Mouse (Mus musculus) duodenum, adult 2 months (tissue): ENCODE measurements around the gene Pdxk. TPM values are rescaled to one million over a fixed set of nuclear protein-coding genes. Genes with fewer than 3 reads are reported as not detected.

Experiments
- polyA plus RNA-seq: library from polyadenylated mRNA; depleted of rRNA; stranded (reverse); fragments of >200 nt; gene quantifications from 2 replicates; pipeline ENCODE4 v1.2.3, GENCODE M21; 2012; ENCODE audit warnings: low replicate concordance; rRNA removed

Gene Pdxk
- polyA plus RNA-seq: 37.4 and 44.8 TPM in 2 replicates

DNA sequence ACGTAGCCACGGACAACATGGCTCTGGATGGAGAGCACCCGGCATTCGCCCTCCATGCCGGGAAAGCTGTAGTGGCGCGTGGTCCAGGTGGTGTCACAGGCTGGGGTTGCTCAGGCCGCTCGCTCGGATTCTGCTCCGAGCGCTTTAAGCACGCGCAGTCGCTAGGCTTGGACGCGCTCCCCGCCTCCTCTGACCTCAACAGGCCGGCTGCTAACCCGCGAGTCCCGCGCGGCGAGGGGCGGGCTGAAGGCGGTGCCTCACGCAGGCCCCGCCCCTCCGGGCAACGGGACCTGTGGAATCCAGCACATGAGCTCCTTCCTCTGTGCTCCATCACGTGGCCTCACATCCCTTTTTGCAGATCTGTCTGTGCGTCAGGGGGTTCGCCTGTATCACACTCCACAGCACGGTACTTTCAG lies at the start of gene Pdxk:
TSS of gene Pdxk (minus strand) at position 184 of the 416 bp plus-strand sequence.

DNA sequence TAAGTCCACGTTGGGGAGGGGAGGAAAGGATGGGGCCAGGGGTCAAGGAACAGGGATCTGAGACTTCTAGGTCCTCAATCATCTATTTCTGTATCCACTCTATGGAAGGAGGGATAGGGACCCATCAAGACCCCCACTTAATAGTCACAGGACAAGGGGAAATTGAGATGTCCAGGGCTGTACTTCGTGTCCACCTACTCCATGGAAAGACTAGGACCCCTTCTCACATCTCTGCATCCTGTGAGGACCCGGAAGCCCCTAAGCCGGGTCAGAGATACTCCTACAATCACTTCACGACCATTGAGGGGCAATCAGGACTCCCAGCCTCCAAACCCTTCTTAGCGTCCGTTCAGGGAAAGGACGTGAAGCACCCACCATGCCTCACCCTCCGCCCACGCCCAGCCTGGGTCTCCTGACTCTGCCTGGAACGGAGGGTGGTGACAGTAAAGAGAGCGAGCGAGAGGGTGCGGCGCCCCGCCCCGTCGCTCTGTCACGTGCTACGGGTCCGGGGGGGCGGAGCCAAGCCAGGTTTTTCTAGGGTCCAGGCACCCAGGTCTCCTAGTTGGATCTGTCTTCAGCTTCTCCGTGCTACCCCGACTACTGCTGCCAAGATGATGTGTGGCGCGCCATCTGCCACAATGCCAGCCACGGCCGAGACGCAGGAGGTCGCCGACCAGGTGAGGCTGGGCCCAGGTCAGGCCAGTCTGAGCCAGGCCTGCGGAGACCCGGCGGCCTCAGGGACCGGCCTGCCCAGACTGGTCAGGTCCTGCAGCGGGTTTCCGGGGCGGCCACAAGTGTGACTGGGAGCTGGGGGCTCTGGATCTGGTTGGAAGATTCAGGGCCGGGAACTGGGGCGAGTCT lies 39.4 kb downstream of the Pdxk start, which contains the start of gene Cstb:
TSS of gene Cstb (plus strand) at position 489 of the 861 bp plus-strand sequence.

DNA sequence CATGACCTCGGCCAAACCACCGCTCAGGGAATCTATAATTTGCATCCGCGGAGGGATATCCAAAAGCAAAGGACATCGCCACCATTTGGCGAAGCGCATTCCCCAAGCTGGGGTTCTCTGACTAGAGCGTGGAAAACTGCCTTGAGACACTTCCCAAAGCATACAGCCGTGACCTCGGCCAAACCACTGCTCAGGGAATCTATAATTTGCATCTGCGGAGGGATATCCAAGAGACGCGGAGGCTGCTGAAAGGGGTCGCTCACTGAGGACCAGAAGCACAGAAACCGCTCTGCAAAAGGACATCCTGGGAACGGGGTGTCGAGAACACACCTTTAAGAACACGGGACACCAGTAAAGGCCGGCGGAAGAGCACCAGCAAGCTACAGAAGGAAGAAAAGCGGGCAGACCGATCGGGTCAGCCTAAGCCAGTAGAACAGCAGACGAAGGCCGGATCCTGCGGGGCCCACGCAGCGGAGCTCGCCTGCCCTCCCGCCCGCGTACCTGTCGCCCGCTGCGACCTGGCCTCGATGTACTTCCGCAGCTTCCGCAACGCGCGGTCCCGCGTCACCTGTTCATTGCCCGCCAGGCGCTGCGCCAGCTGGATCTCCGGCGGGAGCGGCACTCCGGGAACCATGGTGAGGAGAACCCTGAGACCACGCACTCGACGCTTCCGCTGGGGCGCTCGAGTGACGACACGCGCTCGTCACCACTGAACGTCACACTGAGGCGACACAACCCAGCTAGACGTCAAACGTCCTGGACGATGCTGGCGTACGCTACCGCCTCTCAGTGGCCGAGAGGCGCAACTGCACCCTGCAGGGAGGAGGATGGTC lies 52.2 kb downstream of the Pdxk start, which contains the start of gene Rrp1:
TSS of gene Rrp1 (minus strand) at position 725 of the 833 bp plus-strand sequence.

Other genes starting within 250 kb of the Pdxk start
- 55.8 and 57.1 TPM in 2 replicates for gene Trappc10, start 220.3 kb downstream of the Pdxk start, polyA plus RNA-seq
- gene Agpat3, start 112.5 kb downstream of the Pdxk start, polyA plus RNA-seq: 95.9 and 231 TPM in 2 replicates
- 21.7 and 32.2 TPM in 2 replicates for gene Rrp1, start 51.9 kb downstream of the Pdxk start, polyA plus RNA-seq
- 13.2 and 41.2 TPM in 2 replicates for gene Cstb, start 39.3 kb downstream of the Pdxk start, polyA plus RNA-seq
- not detected in 2 replicates for gene Olfr1358, start 52.5 kb upstream of the Pdxk start, polyA plus RNA-seq
- 85.4 and 218 TPM in 2 replicates for gene Ilvbl, start 109.4 kb upstream of the Pdxk start, polyA plus RNA-seq
- gene Syde1, start 127.0 kb upstream of the Pdxk start, polyA plus RNA-seq: 7.9 and 8.8 TPM in 2 replicates
- gene Olfr1357, start 153.1 kb upstream of the Pdxk start, polyA plus RNA-seq: not detected in 2 replicates